Mouse (Mus musculus): Measurements from ENCODE around the gene Rpl37a. TPM values are rescaled to one million over a fixed set of nuclear protein-coding genes. Genes with fewer than 3 reads are reported as not detected.

Rpl37a gene
- polyA plus RNA-seq, 1 experiment from 2014 or later = 2,120 TPM

- Histone ChIP-seq H3K9me3 (no peaks in the 10 kb centered on the region), H3K4me1 (peaks cover 14% of the 10 kb centered on the region), H3K9ac (no peak overlapping the region), H3K27ac (no peak overlapping the region), H3K4me3 (no peak overlapping the region), H3K36me3 (peaks cover 39% of the 10 kb centered on the region), H3K4me2 (no peak overlapping the region), H3K27me3 (no peaks in the 10 kb centered on the region)
- no peak for ATAC-seq (ENCODE audit: insufficient number of reproducible peaks, insufficient read depth, low FRiP score, low TSS enrichment, low read depth)
- WGBS = 9% methylated on average over 5 of the region's 5 CpGs
These were observed 5.8 kb downstream of the Rpl37a start for GRCm38 (mm10) chr1:72716926-72717325.

DNA sequence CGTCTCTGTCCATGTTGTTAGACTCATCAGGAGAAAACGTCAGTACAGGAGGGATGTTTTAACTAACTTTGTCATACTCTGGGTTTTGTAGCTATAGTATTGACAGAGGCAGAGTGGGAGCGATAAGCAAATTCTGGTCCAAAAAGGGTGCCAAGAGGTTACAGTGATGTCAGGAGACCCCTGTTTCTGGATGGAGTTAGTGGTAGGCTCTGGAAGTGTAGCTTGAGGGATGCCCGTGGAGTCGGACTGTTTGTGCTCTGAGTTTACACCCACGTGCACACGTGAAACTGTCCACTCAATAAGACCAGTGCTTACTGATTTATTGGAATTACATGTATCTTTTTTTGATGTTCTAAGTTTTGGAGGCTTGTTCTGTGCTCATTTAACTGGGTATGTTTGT is 6.5 kb downstream of the Rpl37a start:
- peaks cover 8% of the 10 kb centered on the region for H3K4me1 ChIP-seq
- H3K27me3 ChIP-seq = no peaks in the 10 kb centered on the region
- H3K9ac ChIP-seq = no peak overlapping the region
- 89% methylated on average over 7 of the region's 7 CpGs for WGBS
- ATAC-seq (ENCODE audit: insufficient number of reproducible peaks, insufficient read depth, low FRiP score, low TSS enrichment, low read depth) = no peak
- H3K36me3 ChIP-seq = peaks cover 38% of the 10 kb centered on the region
- H3K9me3 ChIP-seq = no peaks in the 10 kb centered on the region
- H3K27ac ChIP-seq = no peak overlapping the region
- H3K4me2 ChIP-seq = no peak overlapping the region
- no peak overlapping the region for H3K4me3 ChIP-seq

- Histone ChIP-seq H3K4me3 (no peak overlapping the region), H3K4me2 (no peak overlapping the region; the same call in 1 of the 2 replicates), H3K27me3 (no peaks in the 10 kb centered on the region), H3K4me1 (no peaks in the 10 kb centered on the region), H3K27ac (no peak overlapping the region), H3K9ac (no peak overlapping the region), H3K9me3 (no peaks in the 10 kb centered on the region), H3K36me3 (peaks cover 27% of the 10 kb centered on the region)
- ATAC-seq (ENCODE audit: insufficient number of reproducible peaks, insufficient read depth, low FRiP score, low TSS enrichment, low read depth) = peak; percentile 56; the same call in 1 of the 2 replicates
- 26% methylated on average over 5 of the region's 5 CpGs for WGBS
These were observed 7.8 kb downstream of the Rpl37a start for GRCm38 (mm10) chr1:72718846-72719245.

GRCm38 (mm10) chr1:72720115-72720725 is 9.1 kb downstream of the Rpl37a start:
- Histone ChIP-seq H3K9me3 (no peaks in the 10 kb centered on the region), H3K4me1 (no peaks in the 10 kb centered on the region), H3K27ac (no peak overlapping the region), H3K4me3 (no peak overlapping the region), H3K4me2 (no peak overlapping the region), H3K9ac (no peak overlapping the region), H3K36me3 (peaks cover 14% of the 10 kb centered on the region), H3K27me3 (no peaks in the 10 kb centered on the region)
- 81% methylated on average over 6 of the region's 6 CpGs for WGBS
- ATAC-seq (ENCODE audit: insufficient number of reproducible peaks, insufficient read depth, low FRiP score, low TSS enrichment, low read depth) = no peak

DNA sequence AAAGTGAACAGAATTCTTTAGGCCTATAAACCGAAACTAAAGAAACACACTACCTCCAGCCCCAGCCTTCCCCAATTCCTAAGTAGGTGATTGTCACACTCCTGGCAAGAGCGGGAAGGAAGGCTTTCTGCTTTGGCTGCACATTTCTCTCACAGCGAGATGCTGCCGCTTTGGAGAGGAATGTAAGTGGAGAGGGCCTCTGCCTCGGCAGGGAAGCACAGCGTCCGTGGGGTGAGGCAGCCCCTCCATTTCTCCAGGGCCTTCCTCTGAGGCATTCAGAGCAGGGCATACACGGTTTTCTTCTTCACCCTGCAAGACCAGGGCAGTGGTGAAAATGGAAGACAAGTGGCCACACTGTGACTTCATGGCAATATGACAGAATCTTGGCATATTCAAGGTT is 11.6 kb downstream of the Rpl37a start:
- Histone ChIP-seq H3K27me3 (no peaks in the 10 kb centered on the region), H3K4me1 (no peaks in the 10 kb centered on the region), H3K4me2 (no peak overlapping the region), H3K36me3 (peaks cover 9% of the 10 kb centered on the region), H3K27ac (no peak overlapping the region), H3K4me3 (no peak overlapping the region), H3K9me3 (no peaks in the 10 kb centered on the region), H3K9ac (no peak overlapping the region)
- no peak for ATAC-seq (ENCODE audit: insufficient number of reproducible peaks, insufficient read depth, low FRiP score, low TSS enrichment, low read depth)
- WGBS = 51% methylated on average over 8 of the region's 8 CpGs

DNA sequence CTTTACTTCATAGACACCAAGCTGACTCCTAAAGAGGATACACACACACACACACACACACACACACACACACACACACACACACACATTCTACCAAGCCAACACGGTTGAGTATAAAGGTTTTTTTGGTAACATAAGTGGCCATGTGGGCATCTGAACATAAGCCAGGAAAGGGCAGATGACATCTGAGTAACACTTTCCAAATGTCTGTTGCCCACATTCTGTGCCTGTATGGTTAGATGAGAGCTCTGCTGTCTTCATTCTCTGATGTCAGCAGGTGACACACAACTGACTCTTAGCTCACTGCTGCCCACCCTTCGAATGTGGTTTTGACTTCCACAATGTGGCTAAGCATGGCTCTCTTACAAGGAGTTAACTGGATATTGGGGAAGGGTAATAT is 13.3 kb downstream of the Rpl37a start:
- Histone ChIP-seq H3K4me1 (peaks cover under 1% of the 10 kb centered on the region; the same call in 1 of the 2 replicates), H3K27ac (no peak overlapping the region), H3K27me3 (no peaks in the 10 kb centered on the region), H3K9ac (no peak overlapping the region), H3K9me3 (no peaks in the 10 kb centered on the region), H3K4me2 (no peak overlapping the region), H3K4me3 (no peak overlapping the region), H3K36me3 (peaks cover 5% of the 10 kb centered on the region)
- WGBS = 69% methylated on average over 2 of the region's 2 CpGs
- no peak for ATAC-seq (ENCODE audit: insufficient number of reproducible peaks, insufficient read depth, low FRiP score, low TSS enrichment, low read depth)

DNA sequence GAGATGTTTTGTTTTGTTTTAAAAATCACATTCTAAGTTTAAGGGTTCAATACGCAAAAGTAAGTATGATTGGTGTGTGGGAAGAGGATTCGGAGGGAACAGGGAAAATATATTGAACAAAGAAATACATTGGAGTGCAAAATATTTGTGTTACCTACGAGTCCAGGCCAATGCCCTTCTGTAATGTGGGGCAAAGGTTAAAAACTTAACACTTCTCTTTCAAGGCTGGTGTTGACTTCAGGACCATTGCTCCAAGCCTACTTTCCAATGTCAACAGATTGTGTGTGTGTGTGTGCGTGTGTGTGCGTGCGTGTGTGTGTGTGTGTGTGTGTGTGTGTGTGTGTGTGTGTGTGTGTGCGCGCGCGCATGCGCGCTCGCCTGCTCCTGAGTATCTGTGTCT is 14.9 kb downstream of the Rpl37a start:
- H3K27me3 ChIP-seq = no peaks in the 10 kb centered on the region
- ATAC-seq (ENCODE audit: insufficient number of reproducible peaks, insufficient read depth, low FRiP score, low TSS enrichment, low read depth) = no peak
- H3K4me1 ChIP-seq = peaks cover 16% of the 10 kb centered on the region
- H3K9me3 ChIP-seq = no peaks in the 10 kb centered on the region
- H3K4me2 ChIP-seq = no peak overlapping the region
- H3K4me3 ChIP-seq = no peak overlapping the region
- no peak overlapping the region for H3K27ac ChIP-seq
- H3K36me3 ChIP-seq = no peaks in the 10 kb centered on the region
- 94% methylated on average over 13 of the region's 13 CpGs for WGBS
- no peak overlapping the region for H3K9ac ChIP-seq

DNA sequence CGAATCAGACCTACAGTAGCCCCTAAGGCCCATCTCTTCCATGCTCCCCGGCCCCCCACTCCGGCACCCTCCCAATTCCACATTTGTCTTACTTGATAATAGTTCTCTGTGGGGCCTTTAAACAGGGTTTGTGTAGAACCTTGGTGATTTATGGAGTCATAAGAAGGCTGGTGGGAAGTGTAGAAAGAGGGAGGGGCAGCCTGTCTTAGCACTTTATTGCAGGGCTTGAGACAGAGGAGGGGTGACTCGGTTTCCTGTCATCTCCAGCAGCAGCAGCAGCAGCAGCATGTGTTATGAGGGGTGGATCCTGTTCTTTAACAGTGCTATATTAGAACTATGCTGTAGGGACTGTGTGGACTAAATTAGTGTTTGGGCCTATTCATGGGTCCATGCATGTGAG is 17.7 kb downstream of the Rpl37a start:
- Histone ChIP-seq H3K27ac (no peak overlapping the region), H3K4me2 (no peak overlapping the region)
- no peak for ATAC-seq (ENCODE audit: insufficient number of reproducible peaks, insufficient read depth, low FRiP score, low TSS enrichment, low read depth)

GRCm38 (mm10) chr1:72730126-72730525 is 19.0 kb downstream of the Rpl37a start:
- Histone ChIP-seq H3K4me2 (peak overlapping the region; percentile 7; the same call in 1 of the 2 replicates), H3K36me3 (no peaks in the 10 kb centered on the region), H3K27ac (peak overlapping the region; percentile 81), H3K4me1 (peaks cover 17% of the 10 kb centered on the region), H3K27me3 (no peaks in the 10 kb centered on the region), H3K4me3 (no peak overlapping the region), H3K9ac (no peak overlapping the region), H3K9me3 (no peaks in the 10 kb centered on the region)
- no peak for ATAC-seq (ENCODE audit: insufficient number of reproducible peaks, insufficient read depth, low FRiP score, low TSS enrichment, low read depth)
- WGBS = 27% methylated on average over 10 of the region's 10 CpGs

More for the DNA sequence above, 17.7 kb downstream of the Rpl37a start:
- Histone ChIP-seq H3K27me3 (no peaks in the 10 kb centered on the region), H3K4me3 (no peak overlapping the region), H3K9ac (no peak overlapping the region), H3K9me3 (no peaks in the 10 kb centered on the region), H3K36me3 (no peaks in the 10 kb centered on the region), H3K4me1 (peaks cover 17% of the 10 kb centered on the region)
- WGBS = 90% methylated on average over 4 of the region's 4 CpGs

DNA sequence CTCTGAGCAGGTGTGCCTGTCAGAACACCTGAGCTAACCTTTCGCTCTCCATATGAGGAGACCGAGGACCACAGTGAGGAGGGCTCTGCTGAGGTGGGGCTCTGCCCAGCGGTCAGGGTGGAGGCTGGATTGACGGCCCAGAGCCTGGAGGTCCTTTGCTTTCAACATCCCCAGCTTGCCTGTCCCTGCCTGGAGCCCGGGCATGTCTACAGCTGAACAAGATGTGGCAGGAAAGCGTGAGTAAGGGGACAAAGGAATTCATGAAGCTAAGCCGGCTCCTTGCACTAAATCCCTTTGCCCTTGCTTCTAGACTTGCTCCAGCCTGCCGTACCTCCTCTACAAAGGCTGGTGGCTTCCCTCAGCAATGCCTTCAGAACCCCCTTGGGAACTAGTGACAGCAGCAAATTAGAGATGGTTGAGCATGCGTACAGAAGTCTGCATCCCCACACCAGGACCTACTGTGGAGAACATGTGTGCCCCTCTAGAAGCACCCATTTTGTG is 22.2 kb downstream of the Rpl37a start:
- H3K36me3 ChIP-seq = no peaks in the 10 kb centered on the region
- H3K4me3 ChIP-seq = no peak overlapping the region
- no peak overlapping the region for H3K4me2 ChIP-seq
- WGBS = 69% methylated on average over 9 of the region's 9 CpGs
- peaks cover 17% of the 10 kb centered on the region for H3K4me1 ChIP-seq
- ATAC-seq (ENCODE audit: insufficient number of reproducible peaks, insufficient read depth, low FRiP score, low TSS enrichment, low read depth) = peak; percentile 65
- H3K9ac ChIP-seq = no peak overlapping the region
- H3K9me3 ChIP-seq = no peaks in the 10 kb centered on the region
- no peaks in the 10 kb centered on the region for H3K27me3 ChIP-seq
- H3K27ac ChIP-seq = peak overlapping the region; percentile 58; the same call in 1 of the 2 replicates

GRCm38 (mm10) chr1:72736397-72737125 is 25.5 kb downstream of the Rpl37a start:
- Histone ChIP-seq H3K4me1 (peaks cover 15% of the 10 kb centered on the region), H3K27me3 (no peaks in the 10 kb centered on the region), H3K9ac (no peak overlapping the region), H3K4me3 (no peak overlapping the region), H3K9me3 (no peaks in the 10 kb centered on the region), H3K4me2 (no peak overlapping the region), H3K36me3 (no peaks in the 10 kb centered on the region), H3K27ac (no peak overlapping the region)
- no peak for ATAC-seq (ENCODE audit: insufficient number of reproducible peaks, insufficient read depth, low FRiP score, low TSS enrichment, low read depth)
- WGBS = 56% methylated on average over 13 of the region's 13 CpGs
